Comparison of ENCODE assay signal across 8 mouse cellular contexts in genomic region chr5:112240761-112241160, GRCm38 (mm10). TPM values are rescaled to one million over a fixed set of nuclear protein-coding genes. Genes with fewer than 3 reads are reported as not detected.
DNase-seq lines count a peak whose midpoint lies in the region; ATAC-seq lines count a peak whose summit lies in the region.

No protein-coding gene starts in this region.

- DNase-seq in 3T3-L1 (ENCODE audit: low read depth, low spot score) = peak; percentile 94
- DNase-seq in adrenal gland, postnatal 36 days = peak; percentile 90 to 92
- DNase-seq in embryonic facial prominence, embryonic 14.5 days (ENCODE audit: low spot score) = peak; percentile 87
- peak; percentile 77 to 84 for DNase-seq in heart, adult 9 months (ENCODE audit: low spot score in 2 of 2)
- DNase-seq in kidney, adult 9 months = peak; percentile 87
- peak; percentile 62 to 76 for DNase-seq in monocyte, adult 2 months (ENCODE audit: low read depth in 1 of 2, low spot score in 2 of 2)
- DNase-seq in spleen, postnatal 14 days (ENCODE audit: low spot score in 2 of 2) = peak; percentile 70 to 81

- WGBS in embryonic facial prominence, embryonic 14.5 days = 4% methylated on average over 10 of the region's 10 CpGs
- WGBS in limb, embryonic 15.5 days = 1% methylated on average over 10 of the region's 10 CpGs

- H3K4me2 ChIP-seq in embryonic facial prominence, embryonic 14.5 days (ENCODE audit: low read depth, low read length) = peak overlapping the region; percentile 33; the same call in 1 of the 2 replicates
- H3K4me2 ChIP-seq in limb, embryonic 15.5 days = 0 out of 2 replicates have a peak overlapping the region, but pooled peaks have one; percentile 24

- no peaks in the 10 kb centered on the region for H3K9me3 ChIP-seq in embryonic facial prominence, embryonic 14.5 days (ENCODE audit: control insufficient read depth, low read length)
- no peaks in the 10 kb centered on the region for H3K9me3 ChIP-seq in limb, embryonic 15.5 days

- no peaks in the 10 kb centered on the region for H3K4me1 ChIP-seq in embryonic facial prominence, embryonic 14.5 days (ENCODE audit: control insufficient read depth, insufficient read depth, low read length)
- peaks cover 9% of the 10 kb centered on the region for H3K4me1 ChIP-seq in limb, embryonic 15.5 days

- no peaks in the 10 kb centered on the region for H3K36me3 ChIP-seq in embryonic facial prominence, embryonic 14.5 days (ENCODE audit: control insufficient read depth, insufficient read depth, low read length)
- H3K36me3 ChIP-seq in limb, embryonic 15.5 days = no peaks in the 10 kb centered on the region

- no peak overlapping the region for H3K9ac ChIP-seq in embryonic facial prominence, embryonic 14.5 days (ENCODE audit: low read depth, low read length)
- no peak overlapping the region for H3K9ac ChIP-seq in limb, embryonic 15.5 days

- H3K27me3 ChIP-seq in embryonic facial prominence, embryonic 14.5 days (replicated peaks; ENCODE audit: control insufficient read depth, insufficient read depth, low read length) = peaks cover 14% of the 10 kb centered on the region; the same call in 1 of the 2 replicates
- H3K27me3 ChIP-seq in limb, embryonic 15.5 days = peaks cover 33% of the 10 kb centered on the region

- H3K27ac ChIP-seq in embryonic facial prominence, embryonic 14.5 days (replicated peaks; ENCODE audit: low read depth, low read length) = no peak overlapping the region
- no peak overlapping the region for H3K27ac ChIP-seq in limb, embryonic 15.5 days

- ATAC-seq in embryonic facial prominence, embryonic 14.5 days (ENCODE audit: low read depth) = peak; percentile 64
- ATAC-seq in limb, embryonic 15.5 days (ENCODE audit: insufficient number of reproducible peaks, low FRiP score, low TSS enrichment, low read depth) = peak; percentile 72; the same call in 1 of the 2 replicates

- H3K4me3 ChIP-seq in embryonic facial prominence, embryonic 14.5 days (ENCODE audit: low read depth, low read length) = no peak overlapping the region
- peak overlapping the region; percentile 15; the same call in 1 of the 2 replicates for H3K4me3 ChIP-seq in limb, embryonic 15.5 days

RNA-seq across cellular contexts. Expression of gene Cryba4, which starts 11.6 kb away (rescaled TPM):
- 10 to 100 TPM; 55.5 to 60.8 TPM for total RNA-seq in adrenal gland, postnatal 36 days (2021)
- polyA plus RNA-seq in embryonic facial prominence, embryonic 14.5 days (2014; fragmentation: Nextera tagmentation; extraction: Ambion mirVana) = 2.7 and 2.8 TPM in 2 replicates
- polyA plus RNA-seq in limb, embryonic 15.5 days (2015; fragmentation: Nextera tagmentation; extraction: Ambion mirVana) = 1.5 and 1.6 TPM in 2 replicates

RNA-seq across cellular contexts. Expression of gene Crybb1, which starts 14.9 kb away (rescaled TPM):
- 1 to 10 TPM; 3.4 to 3.9 TPM for total RNA-seq in adrenal gland, postnatal 36 days (2021)
- 1.8 and 3.2 TPM in 2 replicates for polyA plus RNA-seq in embryonic facial prominence, embryonic 14.5 days (2014; fragmentation: Nextera tagmentation; extraction: Ambion mirVana)
- polyA plus RNA-seq in limb, embryonic 15.5 days (2015; fragmentation: Nextera tagmentation; extraction: Ambion mirVana) = 2.6 and 3.6 TPM in 2 replicates

RNA-seq across cellular contexts. Expression of gene Tpst2, which starts 35.7 kb away (rescaled TPM):
- 100 to 1,000 TPM; 198 to 275 TPM for total RNA-seq in adrenal gland, postnatal 36 days (2021)
- 46.9 and 50.6 TPM in 2 replicates for polyA plus RNA-seq in embryonic facial prominence, embryonic 14.5 days (2014; fragmentation: Nextera tagmentation; extraction: Ambion mirVana)
- polyA plus RNA-seq in limb, embryonic 15.5 days (2015; fragmentation: Nextera tagmentation; extraction: Ambion mirVana) = 51.2 and 54.7 TPM in 2 replicates
